Mouse (Mus musculus): ENCODE results near the gene Uqcrc1. TPM values are rescaled to one million over a fixed set of nuclear protein-coding genes. Genes with fewer than 3 reads are reported as not detected.

The Uqcrc1 gene
- polyA plus RNA-seq, 1 experiment from 2014 or later: 453 TPM

DNA sequence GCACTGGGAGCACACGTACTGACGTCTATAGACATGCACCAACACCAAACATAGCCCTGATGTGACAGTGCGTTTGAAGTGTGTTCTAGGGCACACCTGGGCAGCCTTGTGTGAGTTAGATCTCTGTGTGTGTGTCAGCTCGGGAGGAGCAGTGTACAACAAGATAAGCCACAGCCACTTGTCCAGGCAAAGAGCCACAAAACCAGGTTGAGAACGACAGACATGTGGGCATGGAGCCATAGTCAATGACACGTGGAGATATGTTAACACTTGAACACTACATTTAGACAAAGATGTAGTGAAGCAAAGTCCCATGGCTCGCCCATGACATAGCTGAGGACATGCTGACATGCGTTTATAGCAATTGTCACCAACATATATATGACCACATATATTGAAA, 34.2 kb downstream of the Uqcrc1 start:
- Histone ChIP-seq H3K36me3 (ENCODE audit: control insufficient read depth, insufficient read depth, low read length) (no peaks in the 10 kb centered on the region), H3K4me3 (ENCODE audit: low read depth, low read length) (no peak overlapping the region), H3K4me2 (ENCODE audit: low read length) (no peak overlapping the region), H3K9ac (ENCODE audit: low read length) (no peak overlapping the region), H3K4me1 (ENCODE audit: control insufficient read depth, insufficient read depth, low read length) (no peaks in the 10 kb centered on the region), H3K9me3 (replicated peaks; ENCODE audit: control insufficient read depth, low read length) (no peaks in the 10 kb centered on the region), H3K27ac (ENCODE audit: low read depth, low read length) (no peak overlapping the region), H3K27me3 (replicated peaks; ENCODE audit: control insufficient read depth, insufficient read depth, low read length) (no peaks in the 10 kb centered on the region)
- DNase-seq (ENCODE audit: low spot score) (no peak), ATAC-seq (no peak)
- WGBS: 81% methylated on average over 8 of the region's 8 CpGs

DNA sequence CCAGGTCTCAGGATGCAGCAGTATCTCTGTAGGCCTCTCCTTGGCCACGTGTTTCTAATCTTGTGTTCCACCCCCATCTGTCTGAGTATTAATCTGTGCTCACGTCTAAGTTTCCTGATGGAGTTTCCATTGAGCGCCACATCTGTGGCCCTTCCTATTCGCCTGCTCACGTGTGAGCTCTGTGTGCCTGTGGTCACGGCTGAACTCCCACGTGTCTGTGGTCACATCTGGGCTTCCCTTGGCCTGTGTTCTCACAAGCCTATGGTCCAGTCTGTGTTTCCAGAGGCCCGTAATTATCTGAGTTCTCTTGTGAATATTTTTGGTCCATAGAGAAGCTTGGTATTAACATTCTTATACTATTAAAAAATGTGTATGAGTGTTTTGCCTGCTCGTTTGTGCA, 40.0 kb downstream of the Uqcrc1 start:
- Histone ChIP-seq H3K4me3 (ENCODE audit: low read depth, low read length) (no peak overlapping the region), H3K27me3 (replicated peaks; ENCODE audit: control insufficient read depth, insufficient read depth, low read length) (no peaks in the 10 kb centered on the region), H3K27ac (ENCODE audit: low read depth, low read length) (no peak overlapping the region), H3K4me2 (ENCODE audit: low read length) (no peak overlapping the region), H3K9ac (ENCODE audit: low read length) (no peak overlapping the region), H3K9me3 (replicated peaks; ENCODE audit: control insufficient read depth, low read length) (no peaks in the 10 kb centered on the region), H3K36me3 (ENCODE audit: control insufficient read depth, insufficient read depth, low read length) (no peaks in the 10 kb centered on the region), H3K4me1 (ENCODE audit: control insufficient read depth, insufficient read depth, low read length) (no peaks in the 10 kb centered on the region)
- DNase-seq (ENCODE audit: low spot score) (no peak), ATAC-seq (no peak)
- WGBS: 82% methylated on average over 9 of the region's 9 CpGs

DNA sequence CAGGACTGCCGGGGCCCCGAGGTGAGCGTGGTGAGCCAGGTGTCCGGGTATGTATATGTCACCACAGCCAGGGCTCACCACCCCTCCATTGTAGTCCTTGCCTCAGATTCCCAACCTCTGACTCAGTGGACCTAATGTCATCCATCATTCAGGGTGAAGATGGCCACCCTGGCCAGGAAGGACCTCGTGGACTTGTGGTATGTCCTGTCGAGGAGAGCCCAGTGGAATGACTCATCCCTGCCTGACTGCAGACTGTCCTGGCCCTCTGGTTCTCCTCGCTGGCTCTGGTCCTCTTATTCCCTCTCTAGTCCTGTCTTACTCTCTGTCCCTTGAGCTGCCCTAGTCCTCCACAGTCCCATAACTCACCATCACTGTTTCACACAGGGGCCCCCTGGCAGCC, 41.5 kb downstream of the Uqcrc1 start:
- H3K4me3 ChIP-seq (ENCODE audit: low read depth, low read length): no peak overlapping the region
- WGBS: 78% methylated on average over 7 of the region's 7 CpGs
- ATAC-seq (no peak), DNase-seq (ENCODE audit: low spot score) (no peak)
- no peaks in the 10 kb centered on the region for H3K9me3 ChIP-seq (replicated peaks; ENCODE audit: control insufficient read depth, low read length)
- no peak overlapping the region for H3K4me2 ChIP-seq (ENCODE audit: low read length)
- no peaks in the 10 kb centered on the region for H3K36me3 ChIP-seq (ENCODE audit: control insufficient read depth, insufficient read depth, low read length)
- H3K4me1 ChIP-seq (ENCODE audit: control insufficient read depth, insufficient read depth, low read length): no peaks in the 10 kb centered on the region
- no peak overlapping the region for H3K9ac ChIP-seq (ENCODE audit: low read length)
- no peaks in the 10 kb centered on the region for H3K27me3 ChIP-seq (replicated peaks; ENCODE audit: control insufficient read depth, insufficient read depth, low read length)
- H3K27ac ChIP-seq (ENCODE audit: low read depth, low read length): no peak overlapping the region

DNA sequence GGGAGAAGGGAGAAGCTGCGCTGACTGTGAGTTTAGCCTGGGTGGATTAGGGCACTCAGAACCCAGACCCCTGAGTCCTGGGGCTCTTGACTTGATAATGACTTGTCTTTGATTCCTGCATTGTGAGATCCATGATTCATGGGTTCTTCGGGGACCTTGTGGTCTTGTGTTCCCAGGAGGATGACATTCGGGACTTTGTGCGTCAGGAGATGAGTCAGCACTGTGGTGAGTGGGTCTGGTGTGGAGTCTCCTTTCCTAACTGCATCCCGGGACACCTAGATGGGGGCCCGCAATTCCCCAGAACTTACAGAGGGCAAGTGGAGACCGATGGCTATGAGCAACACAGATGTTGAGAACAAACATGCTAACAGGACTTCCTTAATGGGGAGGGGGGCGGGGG, 46.1 kb downstream of the Uqcrc1 start:
- Histone ChIP-seq H3K9me3 (replicated peaks; ENCODE audit: control insufficient read depth, low read length) (no peaks in the 10 kb centered on the region), H3K4me2 (ENCODE audit: low read length) (no peak overlapping the region), H3K9ac (ENCODE audit: low read length) (no peak overlapping the region), H3K36me3 (ENCODE audit: control insufficient read depth, insufficient read depth, low read length) (no peaks in the 10 kb centered on the region), H3K4me3 (ENCODE audit: low read depth, low read length) (no peak overlapping the region), H3K27ac (ENCODE audit: low read depth, low read length) (no peak overlapping the region), H3K27me3 (replicated peaks; ENCODE audit: control insufficient read depth, insufficient read depth, low read length) (no peaks in the 10 kb centered on the region), H3K4me1 (ENCODE audit: control insufficient read depth, insufficient read depth, low read length) (no peaks in the 10 kb centered on the region)
- 87% methylated on average over 8 of the region's 8 CpGs for WGBS
- DNase-seq (ENCODE audit: low spot score) (no peak), ATAC-seq (no peak)

DNA sequence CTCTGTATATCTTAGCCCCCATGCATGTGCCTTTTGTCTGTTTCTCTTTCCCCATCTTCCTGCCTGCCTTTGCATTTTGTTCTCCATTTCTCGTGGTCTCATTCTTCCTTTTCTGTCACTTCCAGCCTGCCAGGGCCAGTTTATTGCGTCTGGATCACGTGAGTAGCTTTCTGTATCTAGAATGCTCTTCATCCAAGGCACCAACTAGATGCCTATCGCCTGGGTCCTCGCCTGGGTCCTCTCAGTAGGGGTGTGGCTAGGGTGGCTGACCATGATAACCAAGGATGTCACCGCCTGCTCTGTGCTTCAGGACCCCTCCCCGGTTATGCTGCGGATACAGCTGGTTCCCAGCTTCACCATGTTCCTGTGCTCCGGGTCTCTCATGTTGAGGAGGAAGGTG, 46.8 kb downstream of the Uqcrc1 start:
- WGBS: 85% methylated on average over 9 of the region's 9 CpGs
- H3K36me3 ChIP-seq (ENCODE audit: control insufficient read depth, insufficient read depth, low read length): no peaks in the 10 kb centered on the region
- H3K9ac ChIP-seq (ENCODE audit: low read length): no peak overlapping the region
- DNase-seq (ENCODE audit: low spot score): no peak
- no peak overlapping the region for H3K4me2 ChIP-seq (ENCODE audit: low read length)
- no peak overlapping the region for H3K4me3 ChIP-seq (ENCODE audit: low read depth, low read length)
- no peak overlapping the region for H3K27ac ChIP-seq (ENCODE audit: low read depth, low read length)
- no peaks in the 10 kb centered on the region for H3K4me1 ChIP-seq (ENCODE audit: control insufficient read depth, insufficient read depth, low read length)
- no peak for ATAC-seq
- H3K27me3 ChIP-seq (replicated peaks; ENCODE audit: control insufficient read depth, insufficient read depth, low read length): no peaks in the 10 kb centered on the region
- no peaks in the 10 kb centered on the region for H3K9me3 ChIP-seq (replicated peaks; ENCODE audit: control insufficient read depth, low read length)

DNA sequence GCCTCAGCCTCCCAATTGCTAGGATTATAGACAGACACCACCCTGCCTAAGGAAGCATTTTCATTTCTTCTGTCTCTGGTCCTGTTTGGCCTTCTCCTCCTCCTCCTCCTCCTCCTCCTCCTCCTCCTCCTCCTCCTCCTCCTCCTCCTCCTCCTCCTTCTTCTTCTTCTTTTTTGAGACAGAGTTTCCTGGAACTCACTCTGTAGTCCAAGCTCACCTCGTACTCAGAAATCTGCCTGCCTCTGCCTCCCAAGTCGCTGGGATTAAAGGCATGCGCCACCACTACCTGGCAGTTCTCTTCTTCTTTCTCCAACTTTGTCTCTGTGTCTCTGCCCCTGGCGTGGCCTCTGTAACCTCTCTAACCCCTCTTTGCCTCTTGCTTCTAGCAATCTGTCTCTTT, 49.3 kb downstream of the Uqcrc1 start, which contains the start of gene Ucn2:
TSS of gene Ucn2 (plus strand) at position 301 of the 400 bp plus-strand sequence.
- H3K36me3 ChIP-seq (ENCODE audit: control insufficient read depth, insufficient read depth, low read length): no peaks in the 10 kb centered on the region
- no peaks in the 10 kb centered on the region for H3K9me3 ChIP-seq (replicated peaks; ENCODE audit: control insufficient read depth, low read length)
- H3K9ac ChIP-seq (ENCODE audit: low read length): no peak within 1 kb of the TSS
- WGBS: 88% methylated on average over 4 of the region's 4 CpGs
- H3K27ac ChIP-seq (ENCODE audit: low read depth, low read length): no peak within 1 kb of the TSS
- H3K4me1 ChIP-seq (ENCODE audit: control insufficient read depth, insufficient read depth, low read length): no peaks in the 10 kb centered on the region
- no peak for DNase-seq (ENCODE audit: low spot score)
- H3K4me3 ChIP-seq (ENCODE audit: low read depth, low read length): no peak within 1 kb of the TSS
- no peaks in the 10 kb centered on the region for H3K27me3 ChIP-seq (replicated peaks; ENCODE audit: control insufficient read depth, insufficient read depth, low read length)
- H3K4me2 ChIP-seq (ENCODE audit: low read length): no peak within 1 kb of the TSS
- ATAC-seq: no peak

DNA sequence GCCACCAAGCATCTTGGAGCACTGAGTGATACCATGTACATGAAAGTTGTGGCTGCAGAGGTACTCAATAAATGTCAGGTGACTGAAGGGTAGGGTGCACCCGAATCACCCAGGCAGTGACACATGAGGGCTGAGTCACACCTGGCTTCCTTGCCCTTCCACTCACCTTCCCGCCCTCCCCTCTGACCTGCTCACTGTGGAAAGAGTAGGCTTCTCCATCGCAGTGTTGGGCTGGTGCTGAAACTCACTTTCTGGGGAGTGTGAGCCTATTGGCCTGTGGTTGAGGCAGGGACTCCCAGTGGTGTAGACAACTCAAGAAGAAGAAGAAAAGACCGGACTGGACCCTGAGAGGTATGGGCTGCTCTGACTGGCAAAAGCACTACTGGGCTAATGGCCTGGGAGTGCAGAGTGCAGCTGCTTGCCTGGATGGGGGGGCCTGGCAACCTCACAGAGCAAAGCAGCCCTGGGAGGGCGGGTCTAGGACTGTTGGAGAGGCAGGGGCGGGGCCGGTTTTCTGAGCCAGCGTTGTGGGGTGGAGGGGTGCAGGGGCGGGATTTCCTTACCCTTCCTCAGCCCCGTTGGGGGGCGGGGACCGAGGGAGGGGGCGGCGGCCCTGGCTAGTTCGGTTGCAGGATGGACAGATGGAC, 51.4 kb downstream of the Uqcrc1 start:
- WGBS: 21% methylated on average over 15 of the region's 15 CpGs
- Histone ChIP-seq H3K27me3 (replicated peaks; ENCODE audit: control insufficient read depth, insufficient read depth, low read length) (no peaks in the 10 kb centered on the region), H3K4me3 (ENCODE audit: low read depth, low read length) (no peak overlapping the region), H3K4me2 (ENCODE audit: low read length) (peak overlapping the region; percentile 12; the same call in 1 of the 2 replicates), H3K27ac (ENCODE audit: low read depth, low read length) (no peak overlapping the region), H3K4me1 (ENCODE audit: control insufficient read depth, insufficient read depth, low read length) (peaks cover 9% of the 10 kb centered on the region), H3K9me3 (replicated peaks; ENCODE audit: control insufficient read depth, low read length) (no peaks in the 10 kb centered on the region), H3K9ac (ENCODE audit: low read length) (no peak overlapping the region), H3K36me3 (ENCODE audit: control insufficient read depth, insufficient read depth, low read length) (no peaks in the 10 kb centered on the region)
- ATAC-seq: no peak
- DNase-seq (ENCODE audit: low spot score): no peak

DNA sequence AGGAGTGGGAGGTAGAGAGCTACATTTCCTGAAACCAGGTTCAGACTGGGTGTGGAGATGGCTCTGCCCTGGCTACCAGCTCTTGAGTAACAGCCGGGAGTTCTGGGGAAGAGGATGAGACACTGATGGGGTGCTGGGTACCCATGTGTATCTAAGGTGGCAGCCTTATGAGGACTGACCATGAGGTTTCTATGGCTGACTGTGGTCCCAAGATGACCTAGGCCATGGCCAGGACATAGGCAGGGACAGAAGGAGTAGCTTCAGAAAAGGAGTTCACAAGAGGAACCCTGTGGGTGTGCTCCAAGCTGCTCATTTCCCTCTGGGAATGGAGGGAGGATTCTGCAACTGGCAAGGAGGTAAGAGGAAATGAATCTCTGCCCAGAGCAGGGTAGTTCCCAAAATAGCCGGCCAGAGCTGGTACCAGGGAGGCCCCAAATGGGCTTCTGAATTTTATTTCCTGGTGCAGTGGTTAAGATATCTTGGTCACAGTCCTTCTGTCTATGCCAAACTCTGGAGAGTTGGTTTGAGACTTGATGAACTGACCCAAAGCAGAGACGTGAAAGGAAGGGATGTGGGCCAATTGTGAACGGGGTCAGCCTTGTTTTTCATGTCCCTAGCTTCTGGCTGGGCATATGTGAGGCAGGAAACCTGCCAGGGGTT, 53.5 kb downstream of the Uqcrc1 start:
- ATAC-seq (no peak), DNase-seq (ENCODE audit: low spot score) (no peak)
- Histone ChIP-seq H3K36me3 (ENCODE audit: control insufficient read depth, insufficient read depth, low read length) (no peaks in the 10 kb centered on the region), H3K4me3 (ENCODE audit: low read depth, low read length) (no peak overlapping the region), H3K4me2 (ENCODE audit: low read length) (no peak overlapping the region), H3K9me3 (replicated peaks; ENCODE audit: control insufficient read depth, low read length) (no peaks in the 10 kb centered on the region), H3K9ac (ENCODE audit: low read length) (no peak overlapping the region), H3K4me1 (ENCODE audit: control insufficient read depth, insufficient read depth, low read length) (peaks cover 9% of the 10 kb centered on the region), H3K27ac (ENCODE audit: low read depth, low read length) (no peak overlapping the region), H3K27me3 (replicated peaks; ENCODE audit: control insufficient read depth, insufficient read depth, low read length) (no peaks in the 10 kb centered on the region)
- WGBS: 81% methylated on average over 4 of the region's 4 CpGs

DNA sequence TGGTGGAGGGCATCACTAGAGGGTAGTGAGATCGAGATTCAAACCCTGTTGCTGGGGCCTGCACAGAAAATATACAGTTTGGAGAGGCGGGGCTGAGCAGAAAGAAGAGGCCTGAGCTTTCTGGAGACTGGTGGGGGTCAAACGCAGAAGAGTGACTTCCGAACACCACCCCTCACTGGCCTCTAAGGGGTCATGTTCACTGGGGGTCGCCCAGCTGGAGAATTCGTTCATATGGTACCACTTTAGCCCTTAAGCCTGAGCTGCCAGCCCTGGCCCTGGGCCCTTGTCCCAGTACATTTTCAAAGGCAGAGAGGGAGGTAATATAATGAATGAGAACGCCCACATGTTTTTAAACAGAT, 54.0 kb downstream of the Uqcrc1 start:
- no peaks in the 10 kb centered on the region for H3K27me3 ChIP-seq (replicated peaks; ENCODE audit: control insufficient read depth, insufficient read depth, low read length)
- DNase-seq (ENCODE audit: low spot score) (no peak), ATAC-seq (no peak)
- no peak overlapping the region for H3K9ac ChIP-seq (ENCODE audit: low read length)
- H3K4me2 ChIP-seq (ENCODE audit: low read length): no peak overlapping the region
- no peaks in the 10 kb centered on the region for H3K36me3 ChIP-seq (ENCODE audit: control insufficient read depth, insufficient read depth, low read length)
- H3K4me3 ChIP-seq (ENCODE audit: low read depth, low read length): no peak overlapping the region
- 49% methylated on average over 7 of the region's 7 CpGs for WGBS
- H3K27ac ChIP-seq (ENCODE audit: low read depth, low read length): no peak overlapping the region
- no peaks in the 10 kb centered on the region for H3K9me3 ChIP-seq (replicated peaks; ENCODE audit: control insufficient read depth, low read length)
- peaks cover 9% of the 10 kb centered on the region for H3K4me1 ChIP-seq (ENCODE audit: control insufficient read depth, insufficient read depth, low read length)
